Mouse (Mus musculus) heart, postnatal 0 days (tissue): ENCODE data around the gene Rcor2. TPM values are rescaled to one million over a fixed set of nuclear protein-coding genes. Genes with fewer than 3 reads are reported as not detected.

Experiments used
- ATAC-seq: fragments of 200-750 bp; cut with Nextera tagmentation; 2 replicates; pipeline ENCODE4 v1.8.0; 2017; ENCODE audit warnings: low read depth, moderate number of reproducible peaks, moderate library complexity; ENCODE audit not compliant: insufficient read depth
- DNase-seq: peaks from one replicate; pipeline ENCODE4 v3.0.0-alpha.2; 2016; ENCODE audit warnings: low spot score
- H3K27ac ChIP-seq: fragments of 300-500 bp; sonication (generic); 2 replicates; pipeline ENCODE4 v1.5.1; 2014; ENCODE audit warnings: low read depth, mild to moderate bottlenecking
- H3K27me3 ChIP-seq: fragments of 300-500 bp; sonication (generic); 2 replicates; pipeline ENCODE4 v1.6.1; 2014; ENCODE audit warnings: low read length, mixed read lengths; ENCODE audit not compliant: control insufficient read depth, insufficient read depth
- H3K36me3 ChIP-seq: fragments of 300-500 bp; sonication (generic); replicated peaks from 2 replicates; pipeline ENCODE4 v1.6.1; 2014; ENCODE audit warnings: low read length, mixed read lengths; ENCODE audit not compliant: control insufficient read depth, insufficient read depth
- H3K4me1 ChIP-seq: fragments of 300-500 bp; sonication (generic); 2 replicates; pipeline ENCODE4 v1.6.1; 2014; ENCODE audit warnings: antibody characterized with exemption; ENCODE audit not compliant: control insufficient read depth, insufficient read depth
- H3K4me2 ChIP-seq: fragments of 300-500 bp; sonication (generic); 2 replicates; pipeline ENCODE4 v1.6.1; 2014; ENCODE audit warnings: low read depth, mild to moderate bottlenecking, low read length, moderate library complexity
- H3K4me3 ChIP-seq: fragments of 300-500 bp; sonication (generic); 2 replicates; pipeline ENCODE4 v1.5.1; 2014; ENCODE audit warnings: low read depth, low read length
- H3K9ac ChIP-seq: fragments of 300-500 bp; sonication (generic); replicated peaks from 2 replicates; pipeline ENCODE4 v1.6.1; 2014; ENCODE audit warnings: low read depth, low read length, mixed read lengths
- H3K9me3 ChIP-seq: fragments of 300-500 bp; sonication (generic); replicated peaks from 2 replicates; pipeline ENCODE4 v1.6.1; 2016; ENCODE audit warnings: low read length; ENCODE audit not compliant: control insufficient read depth
- CTCF ChIP-seq: IDR thresholded peaks from 2 replicates; pipeline ENCODE4 v1.5.1; 2016; ENCODE audit warnings: antibody characterized with exemption, control low read depth, low read depth
- EP300 ChIP-seq: IDR thresholded peaks from 2 replicates; pipeline ENCODE4 v1.6.1; 2016; ENCODE audit warnings: antibody characterized with exemption, low read depth
- WGBS: fragments of 180-500 bp; shearing (Covaris S2); extraction: QIAGEN DNeasy Blood & Tissue Kit; methylation state at CpG from one replicate; pipeline ENCODE4 v1.1.7; 2014; 5-methylcytosine and 5-hydroxymethylcytosine counted together
- polyA plus RNA-seq: library from polyadenylated mRNA; unstranded; fragments of >200 nt; fragmentation: Nextera tagmentation; extraction: Ambion mirVana; gene quantifications from 2 replicates; pipeline ENCODE4 v1.2.1, GENCODE M21; 2015
- total RNA-seq: library from RNA; depleted of rRNA; stranded (reverse); fragments of >200 nt; gene quantifications from 2 replicates; pipeline ENCODE4 v1.2.3, GENCODE M21; 2014; ENCODE audit warnings: low replicate concordance

The Rcor2 gene
- total and polyA plus RNA-seq, 2 experiments from 2014 or later: 9.7 to 40.0 TPM

DNA sequence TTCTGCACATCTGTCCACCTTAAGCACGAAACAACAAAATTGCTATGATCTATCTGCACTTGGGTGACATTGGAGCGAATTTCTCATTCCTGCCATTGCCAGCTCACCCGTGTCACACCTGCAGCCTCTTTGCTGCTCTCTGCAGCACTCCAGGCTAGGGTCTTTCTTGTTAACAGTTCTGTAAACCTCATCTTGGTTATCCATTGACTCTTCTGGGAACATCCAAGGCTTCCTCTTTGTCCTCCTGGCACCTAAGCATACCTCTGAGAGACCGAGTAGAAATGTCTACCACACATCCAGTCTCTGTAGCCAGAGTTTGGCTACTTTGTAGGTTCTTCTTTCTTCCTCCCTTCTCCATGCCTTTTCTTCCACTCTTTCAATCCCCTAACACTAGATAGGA lies 28.8 kb downstream of the Rcor2 start:
- peaks cover 37% of the 10 kb centered on the region for H3K4me1 ChIP-seq
- 87% methylated on average over 4 of the region's 4 CpGs for WGBS

DNA sequence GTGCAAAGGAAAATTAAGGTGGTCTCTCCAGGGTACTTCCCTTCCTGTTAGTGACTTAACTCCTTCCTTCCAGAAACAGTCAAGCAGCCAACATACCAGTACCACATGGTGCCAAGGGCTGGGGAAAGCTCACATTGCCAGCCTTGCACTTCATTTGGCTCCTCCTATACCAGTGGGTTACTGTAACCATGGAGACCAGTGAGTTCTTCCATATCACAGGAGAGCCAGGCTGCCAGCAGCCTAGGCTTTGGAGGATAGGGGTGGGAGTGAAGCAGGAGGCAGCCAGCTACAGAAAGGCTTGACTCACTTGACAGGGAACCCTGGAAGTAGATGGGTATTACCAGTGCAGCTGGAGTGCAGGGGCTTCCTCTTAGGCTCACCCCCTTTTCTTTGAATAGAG lies 31.9 kb downstream of the Rcor2 start:
- ATAC-seq (peak; percentile 56; the same call in 1 of the 2 replicates), DNase-seq (no peak)
- no peak overlapping the region for H3K27ac ChIP-seq
- H3K9ac ChIP-seq: no peak overlapping the region
- H3K36me3 ChIP-seq: no peaks in the 10 kb centered on the region
- H3K4me1 ChIP-seq: peaks cover 24% of the 10 kb centered on the region
- H3K4me3 ChIP-seq: no peak overlapping the region
- H3K4me2 ChIP-seq: no peak overlapping the region
- TF ChIP-seq EP300 (no peak), CTCF (no peak)
- H3K9me3 ChIP-seq: no peaks in the 10 kb centered on the region
- H3K27me3 ChIP-seq: no peaks in the 10 kb centered on the region

More for the DNA sequence above, 28.8 kb downstream of the Rcor2 start:
- Histone ChIP-seq H3K9ac (no peak overlapping the region), H3K36me3 (no peaks in the 10 kb centered on the region), H3K4me3 (no peak overlapping the region), H3K27ac (peak overlapping the region; percentile 40; the same call in 1 of the 2 replicates), H3K27me3 (no peaks in the 10 kb centered on the region), H3K9me3 (no peaks in the 10 kb centered on the region), H3K4me2 (no peak overlapping the region)
- no peak for ATAC-seq
- no peak for DNase-seq
- TF ChIP-seq CTCF: no peak
- TF ChIP-seq EP300: no peak

DNA sequence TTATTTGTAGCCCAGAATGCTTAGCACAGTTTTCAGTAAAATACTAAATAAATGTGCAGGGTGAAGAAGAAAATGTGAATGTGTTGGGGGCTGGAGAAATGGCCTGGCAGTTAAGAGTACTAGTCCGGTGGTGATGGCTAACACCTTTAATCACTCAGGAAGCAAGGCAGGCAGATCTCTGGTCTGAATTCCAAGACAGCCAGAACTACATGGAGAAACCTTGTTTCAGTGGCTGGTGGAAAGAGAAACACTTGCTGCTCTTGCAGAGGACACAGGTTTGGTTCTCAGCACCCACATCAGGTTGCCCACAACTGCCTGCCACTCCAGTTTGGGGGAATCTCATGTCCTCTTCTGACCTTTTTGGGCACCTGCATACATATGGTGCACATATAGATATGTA lies 33.0 kb downstream of the Rcor2 start:
- Histone ChIP-seq H3K4me2 (no peak overlapping the region), H3K9ac (no peak overlapping the region), H3K27ac (no peak overlapping the region), H3K27me3 (no peaks in the 10 kb centered on the region), H3K36me3 (no peaks in the 10 kb centered on the region), H3K4me1 (peaks cover 13% of the 10 kb centered on the region), H3K4me3 (no peak overlapping the region), H3K9me3 (no peaks in the 10 kb centered on the region)
- TF ChIP-seq CTCF: no peak
- no peak for TF ChIP-seq EP300
- DNase-seq (no peak), ATAC-seq (no peak)
- 94% methylated on average over 1 of the region's 1 CpGs for WGBS

DNA sequence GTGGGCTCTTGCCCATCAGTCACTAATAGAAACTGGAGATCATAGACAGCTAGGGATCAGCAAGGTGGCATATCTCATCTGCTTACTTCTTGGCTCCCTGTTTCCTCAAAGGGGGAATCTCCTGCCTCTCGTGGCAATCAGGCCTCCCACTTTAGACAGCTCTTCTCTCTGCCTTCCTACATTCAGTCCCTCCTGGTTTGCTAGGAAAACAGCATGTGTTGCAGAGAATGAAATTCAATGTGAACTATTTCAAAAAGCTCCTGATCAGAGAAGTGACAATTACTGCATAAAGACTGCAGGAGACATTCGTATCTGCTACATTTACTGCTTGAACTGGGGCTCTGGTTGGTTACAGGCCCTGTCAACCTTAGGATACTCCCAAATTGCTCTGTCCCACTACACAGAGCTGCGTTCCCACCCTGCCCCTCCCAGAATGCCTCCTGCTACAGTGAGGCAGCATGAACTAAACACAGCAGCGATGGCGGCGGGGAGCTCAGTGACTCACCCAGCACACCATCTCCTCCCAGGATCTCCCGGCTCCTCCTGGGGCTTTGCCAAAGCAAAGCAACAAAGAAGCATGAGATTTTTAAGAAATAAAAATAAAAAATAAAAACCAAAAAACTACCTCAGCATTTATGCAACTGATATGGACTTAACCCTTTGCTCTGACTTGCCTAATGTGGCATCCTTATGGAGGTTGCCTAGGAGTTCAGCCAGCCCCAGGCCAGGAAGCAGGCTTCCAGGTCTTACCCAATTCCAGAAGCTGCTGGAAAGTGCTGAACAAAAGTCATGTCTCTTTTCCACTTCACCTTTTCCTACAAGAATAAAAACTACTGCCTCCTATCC lies 34.7 kb downstream of the Rcor2 start:
- H3K4me2 ChIP-seq: no peak overlapping the region
- no peaks in the 10 kb centered on the region for H3K9me3 ChIP-seq
- no peaks in the 10 kb centered on the region for H3K27me3 ChIP-seq
- no peak for TF ChIP-seq CTCF
- no peak for TF ChIP-seq EP300
- ATAC-seq (no peak), DNase-seq (no peak)
- no peaks in the 10 kb centered on the region for H3K36me3 ChIP-seq
- H3K4me3 ChIP-seq: no peak overlapping the region
- H3K9ac ChIP-seq: no peak overlapping the region
- 0 out of 2 replicates have a peak overlapping the region, but pooled peaks have one; percentile 18 for H3K27ac ChIP-seq
- peaks cover 20% of the 10 kb centered on the region for H3K4me1 ChIP-seq
- 56% methylated on average over 7 of the region's 7 CpGs for WGBS

DNA sequence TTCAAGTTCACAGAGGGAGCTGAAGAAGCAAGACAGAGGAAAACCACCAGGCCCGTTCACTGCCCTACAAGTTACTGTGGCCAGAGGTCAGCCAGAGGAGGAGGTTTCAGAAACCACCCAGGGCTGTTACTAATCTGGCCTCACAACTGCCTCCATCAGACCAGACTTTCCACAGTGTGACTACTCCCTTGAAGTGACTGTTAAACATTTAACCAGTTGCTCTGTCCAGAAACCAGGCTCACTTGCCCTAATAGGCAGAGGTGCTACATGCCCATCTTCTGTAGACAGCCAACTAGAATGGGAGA lies 35.3 kb downstream of the Rcor2 start:
- H3K4me2 ChIP-seq: no peak overlapping the region
- H3K36me3 ChIP-seq: no peaks in the 10 kb centered on the region
- DNase-seq: no peak
- no peaks in the 10 kb centered on the region for H3K9me3 ChIP-seq
- peaks cover 26% of the 10 kb centered on the region for H3K4me1 ChIP-seq
- 0 out of 2 replicates have a peak overlapping the region, but pooled peaks have one; percentile 18 for H3K27ac ChIP-seq
- no peak overlapping the region for H3K4me3 ChIP-seq
- no peaks in the 10 kb centered on the region for H3K27me3 ChIP-seq
- no peak for ATAC-seq
- no peak for TF ChIP-seq EP300
- no peak for TF ChIP-seq CTCF
- no peak overlapping the region for H3K9ac ChIP-seq
- WGBS: 65% methylated on average over 1 of the region's 1 CpGs

DNA sequence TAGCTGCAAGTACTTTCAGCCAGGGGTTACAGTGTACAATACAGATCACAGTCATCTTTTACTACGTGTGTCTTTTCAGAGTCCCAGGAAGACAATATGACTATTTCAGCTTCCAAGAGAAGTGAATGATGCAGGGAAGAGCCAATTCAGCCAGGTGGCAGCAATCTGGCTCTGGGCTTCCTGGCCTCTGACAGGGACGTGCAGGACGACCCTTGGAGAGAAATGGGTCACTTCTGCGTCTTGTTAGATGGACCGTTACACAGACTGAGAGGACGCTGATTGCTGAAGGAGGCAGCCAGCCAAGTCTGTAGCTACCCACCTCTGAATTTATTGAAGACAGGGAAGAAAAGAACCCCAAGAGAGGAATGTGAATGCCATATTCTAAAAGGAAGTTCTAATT lies 36.7 kb downstream of the Rcor2 start:
- Histone ChIP-seq H3K27me3 (no peaks in the 10 kb centered on the region), H3K27ac (no peak overlapping the region), H3K9me3 (no peaks in the 10 kb centered on the region), H3K4me3 (no peak overlapping the region), H3K9ac (no peak overlapping the region), H3K36me3 (no peaks in the 10 kb centered on the region), H3K4me2 (no peak overlapping the region), H3K4me1 (peaks cover 38% of the 10 kb centered on the region)
- TF ChIP-seq EP300 (no peak), CTCF (peak; percentile 18; the same call in 1 of the 2 replicates)
- ATAC-seq: no peak
- WGBS: 63% methylated on average over 6 of the region's 6 CpGs
- DNase-seq: no peak
